Mouse (Mus musculus) liver, postnatal 0 days (tissue): Measurements from ENCODE around the gene Agmat. TPM values are rescaled to one million over a fixed set of nuclear protein-coding genes. Genes with fewer than 3 reads are reported as not detected.

Experiments
- ATAC-seq: fragments of 200-750 bp; cut with Nextera tagmentation; 2 replicates; pipeline ENCODE4 v1.8.0; 2017; ENCODE audit warnings: mild to moderate bottlenecking, moderate library complexity
- DNase-seq: peaks from one replicate; pipeline ENCODE4 v3.0.0-alpha.2; 2016
- H3K27ac ChIP-seq: fragments of 300-500 bp; sonication (generic); 2 replicates; pipeline ENCODE4 v1.5.1; 2014; ENCODE audit warnings: antibody characterized with exemption, moderate library complexity, mild to moderate bottlenecking, low read depth
- H3K27me3 ChIP-seq: fragments of 300-500 bp; sonication (generic); 2 replicates; pipeline ENCODE4 v1.6.1; 2014; ENCODE audit warnings: low read length, control low read depth, mixed read lengths; ENCODE audit not compliant: insufficient read depth
- H3K36me3 ChIP-seq: fragments of 300-500 bp; sonication (generic); replicated peaks from 2 replicates; pipeline ENCODE4 v1.6.1; 2014; ENCODE audit warnings: mild to moderate bottlenecking, control low read depth, low read length, moderate library complexity, mixed read lengths; ENCODE audit not compliant: insufficient read depth
- H3K4me1 ChIP-seq: fragments of 300-500 bp; sonication (generic); 2 replicates; pipeline ENCODE4 v1.6.1; 2014; ENCODE audit warnings: antibody characterized with exemption, mild to moderate bottlenecking, control low read depth; ENCODE audit not compliant: insufficient read depth
- H3K4me2 ChIP-seq: fragments of 300-500 bp; sonication (generic); 2 replicates; pipeline ENCODE4 v1.6.1; 2014; ENCODE audit warnings: low read depth, mild to moderate bottlenecking, low read length, moderate library complexity, mixed read lengths
- H3K4me3 ChIP-seq: fragments of 300-500 bp; sonication (generic); 2 replicates; pipeline ENCODE4 v1.5.1; 2014; ENCODE audit warnings: low read depth, low read length
- H3K9ac ChIP-seq: fragments of 300-500 bp; sonication (generic); replicated peaks from 2 replicates; pipeline ENCODE4 v1.6.1; 2014; ENCODE audit warnings: mild to moderate bottlenecking, moderate library complexity
- H3K9me3 ChIP-seq: fragments of 300-500 bp; sonication (generic); 2 replicates; pipeline ENCODE4 v1.6.1; 2016; ENCODE audit warnings: mild to moderate bottlenecking, control low read depth, low read length, mixed read lengths
- CTCF ChIP-seq: sonication (generic); IDR thresholded peaks from 2 replicates; pipeline ENCODE4 v1.5.1; 2016; ENCODE audit warnings: antibody characterized with exemption, low read depth
- EP300 ChIP-seq: IDR thresholded peaks from 2 replicates; pipeline ENCODE4 v1.6.1; 2016; ENCODE audit warnings: antibody characterized with exemption, low read depth, mild to moderate bottlenecking
- WGBS: fragments of 180-500 bp; shearing (Covaris S2); extraction: QIAGEN DNeasy Blood & Tissue Kit; methylation state at CpG from one replicate; pipeline ENCODE4 v1.1.7; 2014; ENCODE audit not compliant: insufficient replicate concordance; 5-methylcytosine and 5-hydroxymethylcytosine counted together
- polyA plus RNA-seq: library from polyadenylated mRNA; unstranded; fragments of >200 nt; fragmentation: Nextera tagmentation; extraction: Ambion mirVana; gene quantifications from 2 replicates; pipeline ENCODE4 v1.2.1, GENCODE M21; 2015

Agmat gene
- polyA plus RNA-seq, 1 experiment from 2014 or later, result 105 TPM

DNA sequence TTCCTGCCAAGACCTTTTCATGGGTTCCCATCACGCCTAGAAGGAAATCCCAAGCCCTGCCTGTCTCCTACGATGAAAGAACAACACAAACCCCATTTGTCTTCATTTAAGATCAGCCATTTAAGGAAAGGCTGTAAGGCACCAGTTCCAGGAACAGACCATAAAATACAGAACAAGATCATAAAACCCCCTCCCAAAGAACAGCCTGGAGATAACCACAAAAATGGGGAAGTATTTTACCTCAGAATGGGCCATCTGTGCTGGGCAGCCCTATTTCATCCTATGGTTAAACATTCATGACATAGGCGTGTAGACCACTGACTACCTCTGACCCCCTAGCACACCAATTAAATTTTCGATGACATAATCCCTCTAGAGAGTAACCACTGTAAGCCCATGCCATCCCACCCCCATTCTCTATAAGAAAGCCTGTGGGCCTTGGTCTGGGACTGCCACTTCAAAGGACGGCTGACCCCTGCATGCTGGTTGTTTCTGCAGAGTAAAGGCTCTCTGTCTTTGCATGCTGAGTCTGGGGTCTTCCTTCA is 32.8 kb upstream of the Agmat start:
- WGBS, result 50% methylated on average over 5 of the region's 5 CpGs
- no peak for ATAC-seq
- Histone ChIP-seq H3K27ac (no peak overlapping the region), H3K4me1 (peaks cover 42% of the 10 kb centered on the region), H3K4me3 (no peak overlapping the region), H3K4me2 (no peak overlapping the region), H3K27me3 (no peaks in the 10 kb centered on the region), H3K36me3 (peaks cover 56% of the 10 kb centered on the region), H3K9ac (no peak overlapping the region), H3K9me3 (no peaks in the 10 kb centered on the region)
- DNase-seq, result no peak
- no peak for TF ChIP-seq CTCF
- TF ChIP-seq EP300, result no peak

DNA sequence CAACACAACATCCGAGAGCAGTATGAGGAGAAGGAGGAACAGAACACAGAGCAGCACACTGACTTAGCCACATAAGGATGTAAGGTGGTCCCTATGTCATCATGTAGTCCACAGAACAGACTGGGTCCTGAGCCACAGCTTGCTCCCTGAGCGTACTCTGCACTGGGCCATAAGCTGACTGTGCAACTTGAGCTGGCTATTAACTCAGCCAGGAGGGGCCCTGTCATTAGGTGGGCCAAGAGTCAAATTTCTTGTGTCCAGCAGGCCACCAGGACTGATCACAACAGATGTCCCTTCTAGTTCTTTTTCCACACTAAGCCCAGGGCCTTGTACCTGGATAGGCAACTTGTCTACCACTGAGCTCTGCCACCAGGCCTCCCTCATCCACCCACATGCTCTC is 31.4 kb upstream of the Agmat start:
- Histone ChIP-seq H3K4me1 (peaks cover 45% of the 10 kb centered on the region), H3K36me3 (peaks cover 44% of the 10 kb centered on the region), H3K4me2 (peak overlapping the region; percentile 24; the same call in 1 of the 2 replicates), H3K9me3 (no peaks in the 10 kb centered on the region), H3K9ac (no peak overlapping the region; the same call in 1 of the 2 replicates), H3K27ac (0 out of 2 replicates have a peak overlapping the region, but pooled peaks have one; percentile 31), H3K4me3 (no peak overlapping the region), H3K27me3 (no peaks in the 10 kb centered on the region)
- 77% methylated on average over 2 of the region's 2 CpGs for WGBS
- ATAC-seq, result peak; percentile 28; the same call in 1 of the 2 replicates
- TF ChIP-seq CTCF (no peak), EP300 (no peak)
- no peak for DNase-seq

DNA sequence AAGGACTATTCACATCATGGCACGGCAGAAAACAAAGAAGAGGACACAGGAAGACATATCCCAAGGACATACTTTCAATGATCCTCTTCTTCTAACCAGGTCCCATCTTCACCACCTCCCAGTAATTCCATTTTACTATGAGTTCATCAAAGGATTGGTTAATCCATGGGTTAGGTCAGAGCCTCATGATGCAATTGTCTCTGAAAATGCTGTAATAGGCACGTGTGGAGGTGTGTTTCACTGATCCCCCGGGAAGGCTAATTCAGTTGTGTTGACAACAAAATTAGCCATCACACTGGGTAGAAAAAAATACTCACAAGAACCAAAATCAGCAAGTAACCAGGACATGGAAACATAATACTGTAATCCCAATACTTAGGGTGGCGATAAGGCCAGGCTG is 28.8 kb upstream of the Agmat start:
- ATAC-seq, result peak; percentile 31; the same call in 1 of the 2 replicates
- Histone ChIP-seq H3K9ac (no peak overlapping the region), H3K4me1 (peaks cover 54% of the 10 kb centered on the region), H3K4me2 (no peak overlapping the region), H3K27me3 (no peaks in the 10 kb centered on the region), H3K4me3 (no peak overlapping the region), H3K9me3 (no peaks in the 10 kb centered on the region), H3K27ac (peak overlapping the region; percentile 45; the same call in 1 of the 2 replicates), H3K36me3 (peaks cover 30% of the 10 kb centered on the region)
- TF ChIP-seq EP300 (no peak), CTCF (no peak)
- 66% methylated on average over 4 of the region's 4 CpGs for WGBS
- DNase-seq, result no peak

DNA sequence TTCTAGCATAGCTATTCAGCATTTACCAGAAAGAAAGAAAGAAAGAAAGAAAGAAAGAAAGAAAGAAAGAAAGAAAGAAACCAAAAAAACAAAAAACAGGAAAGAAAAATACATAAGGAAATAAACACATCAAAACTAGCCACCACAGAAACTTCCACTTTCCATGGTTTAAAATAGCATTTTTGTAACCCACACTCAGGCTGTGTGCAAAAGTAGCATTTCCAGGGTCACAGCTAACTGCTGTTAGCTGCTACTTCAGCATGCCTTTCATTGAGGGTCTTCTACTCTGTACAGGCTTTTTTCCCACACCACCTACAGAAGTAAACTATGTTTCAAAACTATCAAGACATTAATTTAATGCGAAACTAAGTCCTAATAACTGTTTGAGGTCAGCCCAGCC is 27.2 kb upstream of the Agmat start:
- Histone ChIP-seq H3K4me3 (no peak overlapping the region), H3K27ac (peak overlapping the region; percentile 46; the same call in 1 of the 2 replicates), H3K27me3 (no peaks in the 10 kb centered on the region), H3K9ac (peak overlapping the region; percentile 30; the same call in 1 of the 2 replicates), H3K9me3 (no peaks in the 10 kb centered on the region), H3K36me3 (peaks cover 19% of the 10 kb centered on the region), H3K4me1 (peaks cover 56% of the 10 kb centered on the region), H3K4me2 (peak overlapping the region; percentile 92)
- DNase-seq, result no peak
- TF ChIP-seq CTCF (no peak), EP300 (no peak)
- WGBS, result 84% methylated on average over 1 of the region's 1 CpGs
- no peak for ATAC-seq

DNA sequence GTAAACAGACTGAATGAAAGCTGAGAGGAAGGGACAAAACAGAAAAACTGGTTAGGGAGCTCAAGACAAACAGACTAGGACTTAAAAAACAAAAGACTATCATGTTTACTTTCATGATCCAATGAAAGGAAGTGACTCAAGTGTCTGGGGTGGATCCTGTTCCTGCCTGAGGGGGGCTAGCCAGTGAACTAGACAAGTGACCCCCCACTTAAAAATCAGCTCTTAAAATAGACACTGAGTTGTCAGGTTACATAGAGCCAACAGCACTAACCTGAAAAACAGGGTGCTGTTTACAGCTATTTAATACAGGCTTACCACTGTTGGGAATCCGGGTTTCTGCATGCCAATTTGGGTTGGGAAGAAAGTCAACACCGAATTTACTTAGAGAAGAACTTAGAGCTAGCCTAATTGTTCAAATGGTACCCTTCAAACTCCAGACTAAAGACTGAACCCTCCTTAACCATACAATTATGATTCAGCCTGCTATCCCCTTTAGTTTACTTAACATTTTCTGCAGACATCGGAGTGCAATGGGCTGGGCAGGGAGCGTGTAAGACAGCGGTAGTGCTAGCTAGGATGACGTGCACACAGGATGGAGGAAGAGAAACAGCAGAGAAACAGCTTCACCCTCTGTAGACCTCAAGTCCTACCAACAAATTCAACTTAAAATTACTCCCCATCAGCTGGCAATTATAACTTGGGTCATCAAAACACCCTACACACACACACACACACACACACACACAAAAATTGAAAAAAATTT is 25.5 kb upstream of the Agmat start:
- ATAC-seq, result no peak
- DNase-seq, result no peak
- Histone ChIP-seq H3K36me3 (peaks cover 14% of the 10 kb centered on the region), H3K4me1 (peaks cover 57% of the 10 kb centered on the region), H3K27me3 (no peaks in the 10 kb centered on the region), H3K4me2 (peak overlapping the region; percentile 92), H3K9ac (peak overlapping the region; percentile 97), H3K4me3 (peak overlapping the region; percentile 97), H3K9me3 (no peaks in the 10 kb centered on the region), H3K27ac (peak overlapping the region; percentile 100)
- 43% methylated on average over 6 of the region's 6 CpGs for WGBS
- TF ChIP-seq EP300 (no peak), CTCF (no peak)

DNA sequence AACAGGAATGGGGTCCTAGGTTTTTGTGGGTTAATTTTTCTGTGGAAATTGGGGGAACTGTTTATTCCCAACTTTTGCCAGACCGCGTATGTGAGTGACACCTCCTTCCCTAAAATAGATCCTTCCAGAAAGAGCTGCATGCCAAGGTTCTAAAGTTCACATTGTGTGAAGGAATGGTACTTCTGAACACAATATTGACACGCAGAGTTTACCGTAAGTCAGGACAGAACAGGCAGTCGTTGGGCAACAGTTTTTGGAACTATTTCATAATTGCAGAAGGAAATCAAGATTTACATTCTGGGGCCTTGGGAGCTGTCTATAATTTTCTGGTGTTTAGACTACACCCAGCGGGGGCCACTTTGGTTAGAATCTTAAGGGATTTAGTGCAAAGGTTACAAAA is 24.5 kb upstream of the Agmat start:
- Histone ChIP-seq H3K9me3 (no peaks in the 10 kb centered on the region), H3K9ac (peak overlapping the region; percentile 97), H3K4me1 (peaks cover 50% of the 10 kb centered on the region), H3K27ac (peak overlapping the region; percentile 100), H3K27me3 (no peaks in the 10 kb centered on the region), H3K36me3 (peaks cover 10% of the 10 kb centered on the region), H3K4me3 (peak overlapping the region; percentile 97), H3K4me2 (peak overlapping the region; percentile 92)
- DNase-seq, result no peak
- 17% methylated on average over 6 of the region's 6 CpGs for WGBS
- TF ChIP-seq CTCF (no peak), EP300 (peak; percentile 80)
- peak; percentile 35 for ATAC-seq
